Comparison of ENCODE assay signal across 1 mouse cellular context in the genomic region with DNA sequence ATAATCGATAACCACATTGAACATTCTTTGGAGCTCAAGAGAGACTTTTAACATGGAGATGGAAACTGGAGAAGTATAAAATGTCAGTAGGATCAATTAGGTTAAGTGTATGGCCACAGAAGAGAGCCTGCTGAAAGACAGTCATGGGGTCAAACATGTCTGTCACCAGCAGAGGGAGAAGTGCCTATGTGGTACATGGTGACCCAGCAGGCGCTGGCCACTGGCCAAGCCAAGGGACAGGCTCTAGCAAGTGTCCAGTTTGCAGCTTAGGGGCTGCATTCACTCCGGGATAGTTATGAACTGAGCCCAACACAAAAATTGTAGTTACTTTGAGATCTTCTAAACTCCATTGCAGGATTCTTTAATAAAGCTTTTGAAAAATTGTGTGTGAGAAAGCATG.
TF ChIP-seq lines count a peak whose summit lies in the region.

No protein-coding gene starts in this region.

TF ChIP-seq in MEL, 35 proteins besides CTCF, POLR2A, EP300 and RAD21:
- no peak for TF ChIP-seq TCF12 (IDR thresholded peaks at IDR 0.05; ENCODE audit: low read depth, low read length)
- TF ChIP-seq SMC3 (IDR thresholded peaks at IDR 0.05; ENCODE audit: low read depth, low read length) = peak; percentile 28
